Mouse (Mus musculus) c-Kit-positive CD71-positive TER-119-negative erythroid progenitor cells, embryonic 14.5 days (primary cell): ENCODE measurements around the gene Sh3d21.

Experiments
- DNase-seq: peaks from one replicate; pipeline ENCODE4 v3.0.0-alpha.2; 2013; ENCODE audit warnings: low read depth

Gene Sh3d21

DNA sequence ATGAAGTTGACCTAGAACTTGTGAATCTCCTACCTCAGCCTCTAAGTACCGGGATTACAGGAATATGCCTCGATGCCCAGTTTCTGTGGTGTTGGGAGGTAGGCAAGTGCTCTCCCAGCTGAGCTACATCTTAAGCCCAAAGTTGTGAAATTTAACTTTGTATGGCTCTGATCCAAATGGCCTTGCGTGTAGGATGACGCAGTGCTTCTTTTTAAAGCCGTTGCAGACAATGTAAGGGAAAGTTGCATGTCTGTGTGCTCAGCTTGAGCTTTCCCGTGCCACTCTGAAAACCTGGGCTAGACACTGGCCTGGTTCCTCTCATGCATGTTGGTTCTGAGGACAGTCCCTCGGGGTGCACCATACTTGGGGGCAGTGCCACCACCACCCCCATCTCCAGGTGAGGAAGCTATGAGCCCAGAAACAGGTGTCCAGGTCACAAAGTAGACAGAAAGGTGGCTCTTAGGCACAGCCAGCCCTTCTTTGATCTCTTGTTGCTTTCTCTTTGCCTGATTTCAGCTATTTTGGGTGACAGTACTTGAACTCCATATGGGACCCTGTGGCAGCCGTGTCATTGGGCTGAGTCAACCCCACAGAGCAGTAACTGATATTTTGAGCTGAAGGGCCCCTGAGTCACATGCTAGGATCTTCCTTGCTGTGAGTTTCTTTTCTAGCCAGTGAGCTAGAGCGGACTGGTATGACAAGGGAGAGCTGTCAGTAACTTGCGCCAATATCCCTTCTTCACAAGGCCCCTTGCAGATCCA, 53.5 kb downstream of the Sh3d21 start:
- no peak for DNase-seq

DNA sequence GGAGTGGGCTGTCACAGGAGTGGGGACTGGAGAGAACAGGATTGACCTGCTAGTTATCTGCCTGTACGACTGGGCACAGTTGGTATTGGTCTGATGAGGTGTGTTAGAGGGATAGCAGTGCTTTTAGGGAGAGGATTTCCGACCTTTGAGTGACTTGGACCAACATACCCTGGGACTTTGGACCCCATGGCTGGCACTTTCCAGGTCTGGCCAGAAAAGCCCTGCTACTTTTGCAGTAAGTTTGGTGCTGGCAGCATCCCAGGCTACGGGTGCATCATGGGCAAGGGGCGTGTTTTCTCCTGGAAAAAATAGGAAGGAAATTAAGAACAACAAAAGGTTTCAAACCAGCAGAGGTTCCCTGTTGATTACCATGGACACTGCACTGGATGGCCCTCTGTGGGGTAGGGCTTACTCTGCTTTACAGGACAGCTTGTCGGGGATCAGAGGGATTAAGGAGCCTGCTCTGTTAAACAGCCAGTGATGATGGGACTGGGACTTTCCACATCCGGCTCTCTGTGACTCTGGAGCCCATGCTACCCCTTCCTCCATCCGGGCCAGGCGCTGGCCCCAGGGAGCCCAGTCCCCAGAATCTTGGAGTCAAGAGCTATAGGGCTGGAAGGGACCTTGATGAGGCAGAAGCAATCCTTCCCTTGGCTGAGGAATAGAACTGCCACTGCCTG, 55.1 kb downstream of the Sh3d21 start:
- no peak for DNase-seq

DNA sequence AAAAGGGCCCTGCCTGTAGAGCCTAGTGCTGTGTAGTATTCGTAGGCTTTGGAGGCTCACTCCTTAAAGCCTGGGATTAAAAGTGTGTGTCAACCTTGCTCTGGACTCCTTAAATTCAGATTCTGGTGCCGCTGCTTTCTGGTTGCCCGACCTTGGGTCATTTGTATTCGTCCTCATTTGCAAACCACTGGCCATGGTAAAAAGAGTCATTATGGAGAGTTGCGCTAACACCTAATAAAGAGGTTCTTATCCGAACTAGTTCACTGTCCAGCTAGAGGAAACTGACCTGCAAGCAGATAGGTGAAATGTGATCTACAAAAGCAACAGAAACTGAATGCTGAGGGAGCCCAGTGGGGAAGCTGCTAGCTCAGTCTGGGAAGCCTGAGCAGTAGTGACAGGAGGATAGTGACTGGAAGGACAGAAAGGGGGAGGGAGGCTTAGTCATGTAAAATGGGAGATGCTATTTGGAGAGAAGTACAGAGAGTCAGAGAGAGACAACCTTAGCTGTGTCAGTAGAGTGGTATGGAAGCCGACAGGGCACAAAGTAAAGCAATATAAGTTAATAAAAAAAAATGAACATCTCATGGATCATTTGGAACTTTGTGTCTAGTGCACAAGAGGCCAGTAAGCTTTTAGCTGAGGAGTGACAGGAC, 58.0 kb downstream of the Sh3d21 start:
- DNase-seq = no peak

DNA sequence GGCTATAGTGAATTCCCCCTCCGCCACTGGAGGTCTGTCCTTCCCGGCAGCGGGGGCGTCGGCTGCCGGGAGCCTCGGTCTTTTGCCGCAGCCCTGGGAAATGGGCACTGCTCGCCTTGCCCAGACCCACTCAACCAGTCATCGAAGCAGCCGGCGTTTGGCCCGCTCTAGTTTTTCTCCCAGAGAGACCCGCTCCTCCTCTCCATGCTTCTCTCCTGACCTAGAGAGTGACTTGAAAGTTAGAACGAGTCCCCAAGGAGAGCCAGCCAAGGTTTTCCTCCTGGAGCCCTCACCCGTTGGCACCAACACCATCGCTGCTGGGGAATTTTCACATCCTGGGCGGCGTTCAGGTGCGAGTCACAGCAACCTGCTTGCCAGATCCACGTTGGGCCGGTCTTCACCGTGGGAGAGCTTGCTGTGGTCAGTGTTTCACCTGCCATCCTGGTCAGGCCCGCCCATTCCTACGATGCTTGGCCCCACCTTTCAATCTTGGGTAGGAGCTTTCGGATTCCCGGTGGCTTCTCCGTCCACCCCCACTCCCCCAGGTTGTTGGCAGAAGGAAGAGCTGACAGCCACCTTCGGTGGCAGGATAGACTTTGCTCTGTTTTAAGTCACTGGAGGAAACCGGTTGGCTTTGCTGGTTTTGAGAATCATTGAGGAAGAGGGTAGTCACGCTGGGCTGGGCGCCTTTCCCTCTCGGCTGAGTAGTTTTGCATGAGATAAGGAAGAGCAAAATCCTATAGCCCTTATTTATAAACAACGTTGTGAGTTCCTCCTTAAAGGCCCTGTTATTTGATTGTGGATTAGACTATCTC, 58.8 kb downstream of the Sh3d21 start:
- no peak for DNase-seq

DNA sequence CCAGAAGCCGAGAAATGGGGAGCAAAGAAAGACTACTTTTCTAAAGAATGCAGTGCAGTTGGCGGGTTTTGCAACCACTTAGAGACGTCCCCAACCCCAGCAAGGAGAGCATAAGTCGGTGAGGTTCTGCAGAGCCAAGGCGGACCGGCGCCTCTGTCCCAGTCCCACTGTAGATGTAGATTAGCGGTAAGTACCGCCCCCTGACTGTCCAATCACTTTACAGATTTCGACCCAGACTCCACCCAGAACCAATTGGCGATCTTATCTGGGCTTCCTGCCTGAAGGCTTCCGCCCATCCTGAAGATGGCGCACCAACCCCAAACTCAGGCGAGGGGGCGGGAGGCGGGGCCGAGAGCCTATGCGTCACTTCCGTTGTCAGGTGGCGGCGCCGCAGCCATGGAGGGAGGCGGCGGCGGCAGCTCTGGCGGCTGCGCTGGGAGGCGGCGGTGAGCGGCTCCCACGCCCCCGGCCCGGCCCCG, 59.7 kb downstream of the Sh3d21 start, which contains the start of gene Stk40:
TSS of gene Stk40 (plus strand) at position 368 of the 479 bp plus-strand sequence.
- peak; percentile 97 for DNase-seq

DNA sequence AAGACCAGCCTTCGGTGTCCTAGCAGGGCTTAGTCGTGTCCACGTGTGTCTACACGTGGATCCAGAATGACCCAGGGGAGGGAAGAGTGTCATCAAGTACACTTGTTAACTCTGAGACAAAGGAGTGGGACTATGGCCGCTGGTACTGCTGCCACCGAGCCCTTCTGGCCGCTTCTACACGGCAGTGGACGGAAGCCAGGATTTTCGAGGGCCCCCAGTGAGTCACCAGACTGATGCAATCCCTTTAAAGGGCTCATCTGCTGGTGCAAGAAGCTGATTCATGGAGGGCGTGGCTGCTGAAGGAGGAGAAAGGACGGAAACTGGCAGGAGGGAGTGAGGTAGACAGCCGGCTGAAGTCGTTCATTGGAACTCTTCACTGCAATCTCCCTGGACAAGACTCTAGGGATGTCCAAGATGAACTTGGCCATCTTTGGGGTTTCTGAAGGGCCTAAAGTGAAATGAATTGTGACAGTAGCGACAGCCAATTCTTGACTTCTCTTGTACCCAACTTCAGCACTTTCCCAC, 60.2 kb downstream of the Sh3d21 start:
- peak; percentile 94 for DNase-seq

DNA sequence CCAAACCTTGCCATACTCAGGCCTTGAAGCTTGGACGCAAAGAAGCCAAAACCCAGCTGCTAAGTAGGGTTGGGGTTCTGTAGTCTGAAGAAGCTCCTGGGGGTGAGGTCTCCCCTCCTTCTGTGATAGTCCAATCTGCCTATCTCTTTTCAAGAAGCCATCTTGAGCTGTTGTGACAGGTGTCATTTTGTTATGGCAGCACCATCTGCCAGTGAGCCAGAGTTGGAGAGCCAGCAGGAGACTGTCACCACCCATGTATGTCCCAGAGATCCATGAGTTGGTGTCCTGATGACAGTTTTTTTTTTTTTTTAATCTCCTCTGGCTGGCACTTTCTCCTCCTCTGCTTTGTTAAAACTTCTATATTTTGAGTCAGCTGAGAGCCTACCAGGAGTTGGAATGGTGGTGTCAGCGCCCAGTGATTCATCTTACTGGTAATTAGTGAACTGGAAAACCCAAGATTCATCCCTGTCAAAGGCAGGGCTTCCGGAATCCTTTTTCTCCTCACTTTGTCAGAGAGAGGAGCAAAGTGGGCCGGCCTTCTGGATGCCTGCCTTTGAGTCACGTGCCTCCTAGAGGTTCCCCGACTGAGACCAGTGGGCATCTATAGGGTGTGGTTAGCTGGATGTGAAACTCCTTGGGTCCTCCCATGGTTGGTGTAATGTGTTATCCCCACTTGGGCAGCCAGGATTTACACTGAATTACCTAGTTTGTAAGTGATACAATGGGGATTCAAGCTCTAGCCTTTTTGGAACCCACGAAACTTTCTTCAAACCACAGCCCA, 61.0 kb downstream of the Sh3d21 start:
- no peak for DNase-seq

DNA sequence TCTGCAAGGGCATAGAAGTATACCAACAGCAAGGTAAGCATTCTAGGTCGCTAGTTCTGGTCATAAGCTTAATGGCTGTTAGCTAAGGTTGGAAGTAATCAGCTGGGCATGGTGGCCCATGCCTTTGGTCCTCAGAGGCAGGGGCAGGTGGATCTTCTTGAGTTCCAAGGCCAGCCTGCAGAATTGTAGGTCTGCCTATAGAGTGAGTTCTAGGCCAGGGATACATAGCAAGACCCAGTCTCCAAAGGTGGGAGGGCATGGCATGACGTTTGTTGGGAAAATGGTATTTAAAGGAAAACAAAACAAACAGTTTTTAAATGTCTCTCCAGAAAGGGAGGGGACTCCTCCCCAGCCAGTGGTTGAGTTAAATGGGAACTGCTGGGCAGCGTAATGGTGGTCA, 62.5 kb downstream of the Sh3d21 start:
- DNase-seq = no peak
